Mouse (Mus musculus) kidney, postnatal 0 days (tissue): Measurements from ENCODE around the gene Klhdc10. TPM values are rescaled to one million over a fixed set of nuclear protein-coding genes. Genes with fewer than 3 reads are reported as not detected.

Experiments
- ATAC-seq: fragments of 200-750 bp; cut with Nextera tagmentation; replicated peaks from 2 replicates; pipeline ENCODE4 v1.8.0; 2017; ENCODE audit warnings: low read depth, moderate number of reproducible peaks, moderate TSS enrichment, moderate library complexity; ENCODE audit not compliant: low FRiP score
- DNase-seq: peaks from one replicate; pipeline ENCODE4 v3.0.0-alpha.2; 2016; ENCODE audit warnings: low spot score
- H3K27ac ChIP-seq: fragments of 300-500 bp; sonication (generic); 2 replicates; pipeline ENCODE4 v1.5.1; 2014; ENCODE audit warnings: mild to moderate bottlenecking
- H3K27me3 ChIP-seq: fragments of 300-500 bp; sonication (generic); 2 replicates; pipeline ENCODE4 v1.6.1; 2014; ENCODE audit warnings: low read length, mixed read lengths; ENCODE audit not compliant: insufficient read depth
- H3K36me3 ChIP-seq: fragments of 300-500 bp; sonication (generic); 2 replicates; pipeline ENCODE4 v1.6.1; 2014; ENCODE audit warnings: low read length, mixed read lengths; ENCODE audit not compliant: insufficient read depth
- H3K4me1 ChIP-seq: fragments of 300-500 bp; sonication (generic); replicated peaks from 2 replicates; pipeline ENCODE4 v1.6.1; 2014; ENCODE audit warnings: antibody characterized with exemption, low read length, mixed read lengths; ENCODE audit not compliant: insufficient read depth
- H3K4me2 ChIP-seq: fragments of 300-500 bp; sonication (generic); 2 replicates; pipeline ENCODE4 v1.6.1; 2014; ENCODE audit warnings: mild to moderate bottlenecking, low read length, moderate library complexity, mixed read lengths
- H3K4me3 ChIP-seq: fragments of 300-500 bp; sonication (generic); replicated peaks from 2 replicates; pipeline ENCODE4 v1.5.1; 2014; ENCODE audit warnings: low read depth, low read length
- H3K9ac ChIP-seq: fragments of 300-500 bp; sonication (generic); 2 replicates; pipeline ENCODE4 v1.6.1; 2014; ENCODE audit warnings: low read depth, low read length
- H3K9me3 ChIP-seq: fragments of 300-500 bp; sonication (generic); replicated peaks from 2 replicates; pipeline ENCODE4 v1.6.1; 2016; ENCODE audit warnings: low read length, inconsistent platforms, mixed read lengths
- CTCF ChIP-seq: IDR thresholded peaks from 2 replicates; pipeline ENCODE4 v1.5.1; 2016; ENCODE audit warnings: antibody characterized with exemption, low read depth, mild to moderate bottlenecking, moderate library complexity
- whole genome bisulfite sequencing: fragments of 180-500 bp; shearing (Covaris S2); extraction: QIAGEN DNeasy Blood & Tissue Kit; methylation state at CpG from one replicate; pipeline ENCODE4 v1.1.7; 2014; 5-methylcytosine and 5-hydroxymethylcytosine counted together
- polyA plus RNA-seq: library from polyadenylated mRNA; unstranded; fragments of >200 nt; fragmentation: Nextera tagmentation; extraction: Ambion mirVana; gene quantifications from 2 replicates; pipeline ENCODE4 v1.2.1, GENCODE M21; 2015

The Klhdc10 gene
- polyA plus RNA-seq, 1 experiment from 2014 or later = 18.2 TPM

- 64% methylated on average over 12 of the region's 12 CpGs for WGBS
- peak; percentile 82 for ATAC-seq
- Histone ChIP-seq H3K9me3 (no peaks in the 10 kb centered on the region), H3K4me2 (no peak overlapping the region), H3K4me3 (no peak overlapping the region), H3K4me1 (0 out of 2 replicates have a peak, but pooled peaks cover 11% of the 10 kb centered on the region), H3K27ac (peak overlapping the region; percentile 44), H3K27me3 (no peaks in the 10 kb centered on the region), H3K36me3 (no peaks in the 10 kb centered on the region), H3K9ac (no peak overlapping the region)
- no peak for DNase-seq
- TF ChIP-seq CTCF = no peak; the same call in 1 of the 2 replicates
These were observed 67.7 kb downstream of the Klhdc10 start for GRCm38 (mm10) chr6:30469370-30469769.

- H3K4me1 ChIP-seq = 0 out of 2 replicates have a peak, but pooled peaks cover 11% of the 10 kb centered on the region
- TF ChIP-seq CTCF = no peak
These were observed 70.0 kb downstream of the Klhdc10 start for GRCm38 (mm10) chr6:30471706-30472105.

GRCm38 (mm10) chr6:30476025-30476765 is 74.5 kb downstream of the Klhdc10 start:
- H3K9ac ChIP-seq = no peak overlapping the region
- ATAC-seq = no peak
- TF ChIP-seq CTCF = no peak
- no peak for DNase-seq
- H3K36me3 ChIP-seq = peaks cover 22% of the 10 kb centered on the region; the same call in 1 of the 2 replicates
- no peaks in the 10 kb centered on the region for H3K27me3 ChIP-seq
- H3K4me1 ChIP-seq = no peaks in the 10 kb centered on the region
- 53% methylated on average over 10 of the region's 10 CpGs for WGBS
- H3K4me3 ChIP-seq = no peak overlapping the region
- H3K9me3 ChIP-seq = no peaks in the 10 kb centered on the region
- no peak overlapping the region for H3K27ac ChIP-seq
- H3K4me2 ChIP-seq = no peak overlapping the region

More at GRCm38 (mm10) chr6:30471706-30472105, 70.0 kb downstream of the Klhdc10 start:
- H3K27me3 ChIP-seq = no peaks in the 10 kb centered on the region
- no peak overlapping the region for H3K27ac ChIP-seq
- H3K9me3 ChIP-seq = no peaks in the 10 kb centered on the region
- no peak overlapping the region for H3K4me2 ChIP-seq
- no peaks in the 10 kb centered on the region for H3K36me3 ChIP-seq
- no peak for ATAC-seq
- no peak for DNase-seq
- 79% methylated on average over 3 of the region's 3 CpGs for WGBS
- H3K4me3 ChIP-seq = no peak overlapping the region
- no peak overlapping the region for H3K9ac ChIP-seq

GRCm38 (mm10) chr6:30477210-30477714 is 75.6 kb downstream of the Klhdc10 start:
- 78% methylated on average over 8 of the region's 8 CpGs for WGBS
- DNase-seq = no peak

GRCm38 (mm10) chr6:30477784-30478183 is 76.1 kb downstream of the Klhdc10 start:
- no peak overlapping the region for H3K4me3 ChIP-seq
- H3K27me3 ChIP-seq = no peaks in the 10 kb centered on the region
- no peak for DNase-seq
- H3K9me3 ChIP-seq = no peaks in the 10 kb centered on the region
- no peak overlapping the region for H3K4me2 ChIP-seq
- TF ChIP-seq CTCF = no peak
- no peak overlapping the region for H3K27ac ChIP-seq
- 88% methylated on average over 6 of the region's 6 CpGs for WGBS
- no peak for ATAC-seq
- H3K4me1 ChIP-seq = no peaks in the 10 kb centered on the region
- peaks cover 35% of the 10 kb centered on the region; the same call in 1 of the 2 replicates for H3K36me3 ChIP-seq
- no peak overlapping the region for H3K9ac ChIP-seq

More at GRCm38 (mm10) chr6:30477210-30477714, 75.6 kb downstream of the Klhdc10 start:
- no peak for ATAC-seq
- Histone ChIP-seq H3K9me3 (no peaks in the 10 kb centered on the region), H3K4me1 (no peaks in the 10 kb centered on the region), H3K4me3 (no peak overlapping the region), H3K27me3 (no peaks in the 10 kb centered on the region), H3K9ac (no peak overlapping the region), H3K4me2 (no peak overlapping the region), H3K27ac (no peak overlapping the region), H3K36me3 (peaks cover 31% of the 10 kb centered on the region; the same call in 1 of the 2 replicates)
- no peak for TF ChIP-seq CTCF

- H3K27ac ChIP-seq = no peak overlapping the region
These were observed 77.8 kb downstream of the Klhdc10 start for GRCm38 (mm10) chr6:30479418-30479817.

More at GRCm38 (mm10) chr6:30479418-30479817, 77.8 kb downstream of the Klhdc10 start:
- ATAC-seq (no peak), DNase-seq (no peak)
- H3K4me2 ChIP-seq = no peak overlapping the region
- no peak overlapping the region for H3K4me3 ChIP-seq
- 87% methylated on average over 3 of the region's 3 CpGs for WGBS
- no peaks in the 10 kb centered on the region for H3K4me1 ChIP-seq
- H3K9me3 ChIP-seq = no peaks in the 10 kb centered on the region
- H3K36me3 ChIP-seq = peaks cover 42% of the 10 kb centered on the region
- TF ChIP-seq CTCF = no peak
- H3K9ac ChIP-seq = no peak overlapping the region
- no peaks in the 10 kb centered on the region for H3K27me3 ChIP-seq
